Mouse (Mus musculus): ENCODE measurements around the gene Sesn1.
"Not testable (repeated sequence)": the region's sequence is repeated elsewhere in the genome, so short reads cannot be mapped to it uniquely, and the experiment has no call there.

Sesn1 gene

DNA sequence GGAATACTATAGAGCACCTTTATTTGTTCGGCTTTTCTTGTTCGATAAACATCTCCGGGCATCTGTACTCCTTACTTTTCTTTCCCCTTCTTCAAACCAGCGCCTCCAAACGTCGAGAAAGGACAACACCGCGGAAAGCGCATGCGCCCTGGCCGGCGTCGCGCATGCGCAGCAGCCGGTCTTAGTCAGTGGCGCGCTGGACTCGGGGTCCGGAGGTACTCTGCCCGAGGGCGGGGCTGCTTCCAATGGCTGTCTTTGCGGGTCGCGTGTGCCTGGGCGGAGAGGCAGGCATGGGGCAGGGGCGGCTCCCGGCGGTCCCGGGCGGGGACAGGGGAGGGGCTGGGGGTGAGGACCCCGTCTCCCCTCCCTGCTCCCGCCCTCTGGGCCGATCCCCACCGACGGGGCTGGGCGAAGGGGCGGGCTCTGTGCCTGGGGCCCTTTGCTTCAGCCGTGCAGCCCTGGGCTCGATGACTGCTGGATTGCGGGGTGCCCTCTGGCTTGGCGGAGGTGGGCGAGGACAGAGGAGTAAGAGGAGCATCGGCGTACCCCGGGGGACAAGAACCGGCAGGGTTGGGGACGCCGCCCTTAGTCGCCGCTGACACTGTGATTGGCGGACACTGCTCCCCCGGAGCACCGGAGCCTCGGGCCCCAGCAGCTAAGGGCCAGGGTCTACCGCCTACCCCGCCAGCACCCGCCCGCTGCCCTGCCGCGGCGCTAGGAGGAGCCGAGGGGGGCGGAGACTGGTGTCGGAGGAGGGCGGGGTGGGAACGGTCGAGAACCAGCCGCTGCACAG lies at the start of gene Sesn1, which contains the start of gene Cep57l1:
Gene Sesn1, plus strand, starts transcription at position 165 of the 793 bp plus-strand sequence.
Gene Cep57l1, minus strand, starts transcription at position 101 of the 793 bp plus-strand sequence.
- peak; percentile 88 for DNase-seq

DNA sequence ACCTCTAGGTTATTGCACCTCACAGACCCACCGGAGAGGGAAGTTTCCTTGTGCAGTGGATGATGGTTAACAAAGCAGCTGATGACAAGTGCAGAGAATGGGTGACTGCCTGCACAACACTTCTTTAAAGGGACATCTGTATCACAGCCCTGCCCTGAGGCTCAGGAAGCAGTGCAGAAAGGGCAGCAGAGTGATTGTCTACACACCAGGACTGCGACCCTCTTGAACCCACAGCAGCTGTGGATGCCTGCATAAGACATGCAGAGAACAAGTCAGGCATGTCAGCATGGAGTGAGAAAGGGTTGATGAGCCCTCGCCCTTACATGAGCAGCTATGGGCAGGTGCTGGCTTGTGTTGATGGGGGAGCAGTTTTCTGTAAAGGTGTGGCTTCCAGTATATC lies 48.9 kb upstream of the Sesn1 start:
- DNase-seq: no peak

DNA sequence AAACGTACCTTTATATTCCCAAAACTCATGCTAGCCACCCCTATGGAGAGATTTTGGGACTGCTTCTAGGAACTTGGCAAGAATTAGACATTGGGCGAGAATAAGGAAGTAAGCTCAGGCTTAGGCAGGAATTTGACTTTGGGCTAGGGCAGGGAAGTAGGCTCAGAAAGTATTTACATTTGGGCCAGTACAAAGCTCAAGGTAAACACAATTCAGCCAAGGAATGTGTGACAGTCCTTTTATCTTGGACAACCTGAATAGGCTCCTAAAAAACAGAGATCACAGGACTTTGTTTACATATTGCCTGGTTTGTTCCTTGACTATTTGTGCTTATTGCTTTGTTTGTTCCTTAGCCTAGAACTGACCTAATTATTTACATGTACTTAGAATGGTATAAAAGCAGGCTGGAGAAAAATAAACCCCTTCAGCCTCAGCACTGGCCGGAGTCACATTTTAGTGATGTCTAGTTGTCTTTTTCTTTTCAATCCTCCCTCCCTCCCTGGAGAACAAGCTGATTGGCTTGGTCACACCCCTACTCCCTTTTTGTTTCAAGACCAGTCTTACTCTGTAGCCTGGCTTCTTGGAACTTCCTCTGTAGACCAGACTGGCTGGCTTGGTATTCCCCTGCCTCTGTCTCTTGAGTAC lies 45.9 kb upstream of the Sesn1 start:
- DNase-seq: no peak

DNA sequence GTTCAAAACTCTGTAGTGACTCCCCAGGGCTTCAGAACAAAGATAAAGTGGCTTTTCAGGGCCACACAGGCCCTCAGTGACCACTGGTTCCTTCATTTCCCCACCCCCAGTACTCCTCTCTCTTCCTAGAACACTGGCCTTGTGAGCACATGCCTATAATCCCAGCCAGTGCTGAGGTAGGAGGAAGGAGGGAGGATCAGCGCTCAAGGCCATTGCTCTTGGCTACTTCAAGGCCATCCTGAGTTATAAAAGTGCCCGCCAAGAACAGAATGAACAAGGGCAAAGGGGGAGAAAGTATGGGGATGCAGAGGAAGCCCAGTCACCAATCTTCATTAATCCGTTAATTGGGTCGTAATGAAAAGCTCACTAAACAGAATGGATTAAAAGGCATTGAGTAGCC lies 44.1 kb upstream of the Sesn1 start:
- DNase-seq: no peak

DNA sequence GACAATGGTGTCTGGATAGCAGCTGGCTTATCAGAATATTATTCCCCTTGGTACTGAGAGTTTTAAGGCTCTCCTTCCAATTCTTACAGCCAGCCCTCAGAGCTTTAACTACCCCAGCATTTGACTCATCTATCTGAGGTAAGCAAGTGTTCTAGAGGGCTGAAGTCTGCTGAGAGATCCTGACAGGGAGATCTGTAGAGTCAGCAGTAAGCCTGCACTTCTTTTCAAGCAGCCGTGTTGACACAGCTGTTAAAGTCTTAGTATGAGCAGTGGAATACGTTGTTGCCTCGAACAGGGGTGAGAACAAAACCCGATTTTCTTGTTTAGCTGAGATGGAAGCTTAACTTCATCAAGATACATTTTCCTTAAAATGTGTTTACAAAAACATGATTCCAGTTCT lies 43.5 kb upstream of the Sesn1 start:
- no peak for DNase-seq

DNA sequence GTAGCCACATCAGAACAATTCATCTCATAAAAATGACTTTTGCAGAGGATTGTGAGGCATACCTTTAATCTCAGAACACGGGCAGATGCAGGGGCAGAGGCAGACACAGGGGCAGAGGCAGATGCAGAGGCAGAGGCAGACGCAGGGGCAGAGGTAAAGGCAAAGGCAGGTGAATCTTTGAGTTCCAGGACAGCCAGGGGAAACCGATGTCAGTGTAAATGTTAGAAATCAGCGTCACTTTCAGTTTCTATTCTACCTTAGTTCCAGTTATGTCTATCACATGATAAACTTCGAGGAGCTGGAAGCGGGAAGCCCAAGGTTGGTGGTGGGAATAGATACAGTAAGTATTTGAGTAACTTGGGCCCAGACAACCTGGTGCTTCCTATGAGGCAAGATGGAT lies 42.5 kb upstream of the Sesn1 start:
- DNase-seq: no peak

DNA sequence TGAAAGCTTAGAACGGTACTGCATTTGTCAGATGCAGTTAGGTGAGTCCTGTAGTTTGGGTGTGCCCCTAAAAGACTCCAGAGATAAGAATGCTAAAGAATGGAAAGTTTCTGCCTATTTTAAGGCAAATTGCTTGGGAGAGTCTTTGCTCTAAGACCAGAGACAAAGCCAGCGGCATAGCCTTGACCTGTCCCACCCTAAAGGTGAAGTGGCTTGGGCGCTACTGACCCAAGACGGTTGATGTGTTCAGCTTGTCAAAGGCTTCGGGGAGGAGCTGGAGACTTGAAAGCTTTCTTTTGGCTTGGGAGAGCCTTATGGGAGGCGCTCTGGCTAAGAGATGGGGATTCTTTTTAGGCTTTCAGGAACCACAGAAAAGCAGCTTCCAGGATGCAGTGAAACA lies 17.4 kb upstream of the Sesn1 start:
- no peak for DNase-seq

DNA sequence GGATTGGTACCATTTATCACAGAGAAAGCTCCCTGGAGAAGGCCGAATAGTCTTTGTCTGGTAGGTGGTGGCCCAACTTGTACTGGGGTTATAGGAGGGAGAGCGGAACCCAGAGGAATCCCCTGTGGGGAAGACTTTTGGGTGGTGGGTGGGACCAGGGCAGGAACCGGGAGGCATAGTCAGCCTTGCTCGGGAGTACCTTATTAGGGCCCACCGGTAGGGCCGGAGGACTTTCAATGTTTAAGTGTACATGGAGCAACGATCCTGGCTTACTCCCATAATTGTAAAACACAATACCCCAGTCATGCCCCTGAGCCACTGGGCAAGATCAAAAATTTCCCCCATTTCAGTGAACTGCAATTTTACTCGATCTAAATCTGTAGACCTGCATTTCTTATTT lies 12.5 kb upstream of the Sesn1 start:
- DNase-seq: no peak

DNA sequence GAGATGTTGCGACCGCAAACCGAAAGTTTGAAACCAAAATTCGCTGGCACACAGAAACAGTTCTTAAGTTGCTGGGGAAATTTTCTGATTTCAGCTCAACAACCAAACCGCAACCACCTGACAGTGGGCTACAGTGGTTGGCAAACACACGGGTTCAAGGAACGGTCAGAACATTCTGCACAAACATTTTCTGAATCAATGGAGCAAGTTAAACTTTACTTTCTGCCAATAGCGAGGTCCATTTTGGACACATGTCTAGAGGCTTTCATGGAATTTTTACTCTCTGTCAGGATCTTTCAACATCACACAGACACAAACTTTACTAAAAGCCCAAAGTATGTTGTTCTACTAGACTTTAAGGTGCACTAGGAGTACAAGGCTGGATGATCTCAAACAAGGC lies 6.3 kb upstream of the Sesn1 start:
- no peak for DNase-seq

DNA sequence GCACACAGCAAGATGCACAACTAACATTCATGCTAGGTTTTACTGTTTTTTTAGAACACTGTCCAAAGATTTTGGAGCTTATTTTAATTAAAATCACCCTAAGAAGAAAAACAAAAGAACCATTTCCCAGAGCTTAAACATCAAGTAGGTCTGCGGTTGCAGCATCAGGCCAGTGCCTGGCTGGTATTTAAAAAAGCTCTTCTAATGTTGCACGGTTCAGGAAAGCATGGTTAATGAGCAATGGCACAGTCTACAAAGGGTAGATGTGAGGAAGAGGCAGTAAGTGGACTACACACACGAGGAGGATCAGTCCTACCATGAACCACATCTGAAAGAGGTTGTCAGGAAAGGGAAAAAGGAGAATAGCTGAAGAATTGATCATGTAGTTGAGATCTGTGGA lies 5.0 kb upstream of the Sesn1 start:
- DNase-seq: no peak

DNA sequence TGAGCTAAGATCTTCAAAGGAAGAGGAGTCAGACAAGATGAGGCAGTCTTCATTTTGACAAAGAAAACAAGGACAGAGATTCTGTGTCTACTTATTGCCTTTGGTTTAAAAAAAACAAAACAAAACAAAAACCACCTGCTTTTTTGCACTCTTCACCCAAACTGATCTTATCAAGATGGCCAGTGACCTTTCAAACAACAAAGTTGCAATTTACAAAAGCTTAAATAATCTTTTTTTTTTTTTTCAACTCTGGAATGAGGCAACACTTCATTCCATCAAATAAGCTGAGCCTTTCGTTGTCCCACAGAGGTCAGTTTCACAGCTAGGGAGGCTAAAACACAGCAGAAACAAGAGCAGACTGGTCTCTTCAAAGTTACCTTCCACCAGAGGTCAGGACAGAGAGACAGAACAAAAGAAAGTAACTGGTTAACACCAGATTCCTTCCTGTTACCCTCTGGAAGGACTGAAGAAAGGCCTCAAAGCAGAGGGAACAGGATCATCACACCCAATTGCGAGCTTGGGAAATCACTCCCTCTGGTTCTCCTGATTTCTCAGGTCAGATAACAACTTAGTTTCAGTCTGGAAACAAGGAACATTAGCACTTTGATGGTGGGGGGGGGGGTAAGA lies 3.9 kb upstream of the Sesn1 start:
- DNase-seq: no peak

DNA sequence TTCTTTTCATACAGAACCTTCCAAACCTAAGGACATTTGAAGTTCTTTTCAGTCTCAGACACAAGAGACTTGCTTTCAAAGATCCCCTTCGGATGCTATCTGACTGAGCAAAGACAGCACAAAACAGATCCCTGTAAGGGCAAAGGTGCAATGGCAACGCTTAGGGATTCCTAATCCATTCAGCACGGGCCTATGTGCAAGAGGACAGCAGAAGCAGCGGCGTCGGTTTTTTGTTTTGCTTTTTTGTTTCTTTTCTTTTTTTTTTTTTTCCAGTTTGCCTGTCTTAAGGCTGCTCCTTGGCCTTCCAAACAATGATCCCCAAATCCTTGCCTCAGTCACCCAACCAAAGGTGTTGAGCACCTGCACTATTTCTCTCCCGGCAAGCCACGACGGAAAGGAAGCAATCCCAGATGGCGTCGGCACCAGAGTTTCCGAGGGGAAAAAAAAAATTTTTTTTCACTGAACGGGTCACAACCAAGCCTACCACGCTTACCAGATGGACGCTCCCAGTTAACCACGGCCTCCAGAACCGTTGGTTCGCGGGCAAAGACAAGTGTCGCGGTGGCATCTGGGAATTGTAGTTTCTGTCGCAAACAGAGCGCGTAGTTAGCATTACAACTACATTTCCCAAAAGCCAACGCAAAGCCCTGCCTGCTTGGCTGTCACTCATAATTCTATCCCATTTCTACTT lies 510 bp upstream of the Sesn1 start:
- peak; percentile 78 for DNase-seq

DNA sequence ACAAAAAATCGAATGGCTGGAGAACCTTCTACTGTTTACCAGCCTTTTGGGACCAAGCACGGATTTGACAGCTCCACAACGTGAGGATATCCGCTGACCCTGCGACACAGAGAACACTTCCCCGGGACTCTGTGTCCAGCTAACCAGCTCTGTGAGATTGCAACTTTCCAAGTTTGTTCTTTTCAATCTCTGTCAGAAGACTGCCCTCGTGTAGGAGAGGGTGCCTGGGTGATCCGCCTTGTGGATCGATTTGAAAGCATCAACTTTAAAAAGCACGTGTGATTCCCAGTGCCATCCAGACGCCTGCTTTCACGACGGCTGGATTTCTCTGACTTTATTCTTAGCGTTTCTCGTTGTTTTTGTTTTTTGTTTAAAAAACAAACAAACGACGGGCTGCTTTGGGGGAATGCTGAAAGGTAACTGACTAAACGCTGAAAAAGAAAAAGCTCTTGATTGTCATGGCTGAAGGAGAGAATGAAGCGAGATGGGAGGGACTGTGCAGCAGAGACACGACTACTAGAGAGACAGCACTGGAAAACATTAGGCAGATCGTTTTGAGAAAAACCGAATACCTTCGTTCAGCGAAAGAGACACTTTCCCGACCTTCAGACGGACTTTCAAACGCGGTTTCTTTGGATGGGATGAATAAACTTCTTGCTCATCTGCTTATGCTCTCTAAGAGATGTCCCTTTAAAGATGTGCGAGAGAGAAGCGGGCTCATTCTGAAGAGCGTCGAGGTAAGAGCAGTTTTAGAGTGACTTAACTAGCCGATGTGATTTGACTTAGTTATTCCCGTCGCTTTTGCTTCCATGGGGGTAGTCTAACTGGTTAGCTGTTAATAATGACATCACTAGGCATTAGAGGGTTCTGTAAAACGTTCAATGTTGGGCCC lies 1.1 kb downstream of the Sesn1 start:
- no peak for DNase-seq

DNA sequence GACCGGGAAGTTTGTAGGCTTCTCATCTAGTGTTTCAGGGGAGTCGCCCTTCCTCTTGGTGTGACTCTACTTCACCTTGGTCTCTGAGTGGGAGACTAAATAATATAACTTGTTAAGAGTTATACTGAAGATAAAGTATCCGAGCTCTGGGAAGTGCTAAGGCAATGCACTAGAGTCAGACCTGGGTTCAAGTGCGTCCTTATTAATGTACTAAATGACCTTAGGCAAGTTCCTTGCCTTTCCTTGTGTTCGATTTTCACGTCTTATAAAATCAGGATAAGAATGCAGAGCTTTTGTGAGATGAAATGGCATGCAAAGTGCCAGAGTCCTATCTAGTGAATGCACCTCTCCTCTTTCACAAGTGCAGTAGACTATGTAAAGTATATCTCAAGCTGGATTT lies 2.8 kb downstream of the Sesn1 start:
- no peak for DNase-seq

DNA sequence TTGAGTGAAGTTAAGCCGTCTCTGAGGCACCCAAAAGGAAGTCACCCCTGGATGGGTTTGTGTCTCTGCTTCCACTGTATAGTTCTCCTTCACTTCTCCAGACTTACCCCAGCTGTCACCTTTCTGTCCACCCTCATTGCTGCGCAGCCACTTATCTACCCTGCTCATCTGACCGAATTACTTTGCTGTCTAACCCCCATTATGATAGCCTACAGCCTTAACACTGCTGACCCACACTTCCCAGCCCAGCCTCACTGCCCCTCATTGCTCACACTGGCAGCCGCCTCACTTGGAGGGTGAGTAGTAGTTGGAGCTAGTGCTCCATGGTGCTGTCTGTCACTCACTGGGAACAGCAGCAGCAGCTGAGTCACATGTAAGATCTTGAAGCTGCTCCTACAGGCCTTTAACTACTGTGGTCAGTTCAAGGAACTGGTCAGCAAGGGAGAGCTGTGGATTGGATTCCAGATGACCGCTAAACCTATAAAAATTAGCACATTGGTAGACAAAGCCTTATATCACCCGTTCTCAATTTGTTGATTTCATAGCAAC lies 4.6 kb downstream of the Sesn1 start:
- no peak for DNase-seq

DNA sequence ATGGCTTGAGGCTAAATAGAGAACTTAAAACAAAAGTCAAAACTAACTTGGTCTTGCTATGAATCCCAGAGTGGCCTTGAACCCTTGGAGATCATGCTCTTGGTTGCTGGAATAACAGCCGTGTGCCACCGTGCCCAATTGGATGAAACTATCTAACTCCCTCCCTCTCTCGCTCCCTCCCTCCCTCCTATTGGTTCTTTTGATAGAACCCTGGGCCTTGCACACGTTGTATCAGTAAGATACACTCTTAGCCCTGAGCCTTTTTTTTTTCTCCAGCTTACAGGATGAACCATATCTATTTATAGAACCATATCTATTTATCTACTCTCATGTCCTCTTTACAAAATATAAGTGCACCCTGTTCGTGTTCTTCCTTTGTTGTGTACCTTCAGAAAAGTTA lies 6.8 kb downstream of the Sesn1 start:
- DNase-seq: no peak

DNA sequence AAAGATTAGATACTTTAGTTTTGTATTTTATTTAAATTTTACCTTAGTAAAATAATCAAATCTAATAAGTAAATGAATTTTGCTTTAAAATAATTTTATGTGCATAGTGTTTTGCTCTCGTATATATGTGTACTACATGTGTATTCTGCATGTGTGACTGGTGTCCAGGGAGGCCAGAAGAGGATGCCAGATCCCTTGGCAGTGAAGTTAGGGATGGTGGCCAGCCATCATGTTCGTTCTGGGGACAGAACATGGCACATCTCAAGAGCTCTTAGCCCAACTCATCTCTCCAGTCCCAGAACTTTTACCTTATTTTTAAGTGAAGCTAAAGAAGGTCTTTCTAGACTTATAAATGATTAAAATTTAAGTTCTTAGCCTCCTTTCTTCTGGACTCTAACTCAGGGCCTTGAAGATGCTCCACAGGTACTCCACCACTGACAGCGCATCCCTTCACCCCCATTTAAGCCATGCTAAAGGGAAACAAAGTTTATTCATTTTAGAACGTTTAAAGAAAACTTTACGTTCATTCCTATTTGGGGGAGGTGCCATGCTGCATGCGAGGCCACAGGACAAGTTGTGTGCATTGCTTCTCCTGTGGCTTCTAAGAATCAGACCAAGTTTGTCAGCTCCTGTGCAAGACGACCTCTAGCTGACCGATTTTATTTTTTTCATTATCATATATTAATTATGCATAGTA lies 8.4 kb downstream of the Sesn1 start:
- DNase-seq: no peak

DNA sequence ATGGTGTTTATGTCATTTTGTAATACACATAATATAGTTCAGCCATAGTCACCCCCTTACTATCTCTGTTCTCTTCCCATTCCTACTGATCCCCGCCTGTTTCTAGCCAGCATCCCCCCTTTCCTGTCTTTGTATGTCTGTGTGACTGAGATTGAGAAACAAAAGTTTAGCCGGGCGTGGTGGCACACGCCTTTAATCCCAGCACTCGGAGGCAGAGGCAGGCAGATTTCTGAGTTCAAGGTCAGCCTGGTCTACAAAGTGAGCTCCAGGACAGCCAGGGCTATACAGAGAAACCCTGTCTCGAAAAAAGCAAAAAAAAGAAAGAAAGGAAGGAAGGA lies 9.0 kb downstream of the Sesn1 start:
- DNase-seq: not testable (repeated sequence)

DNA sequence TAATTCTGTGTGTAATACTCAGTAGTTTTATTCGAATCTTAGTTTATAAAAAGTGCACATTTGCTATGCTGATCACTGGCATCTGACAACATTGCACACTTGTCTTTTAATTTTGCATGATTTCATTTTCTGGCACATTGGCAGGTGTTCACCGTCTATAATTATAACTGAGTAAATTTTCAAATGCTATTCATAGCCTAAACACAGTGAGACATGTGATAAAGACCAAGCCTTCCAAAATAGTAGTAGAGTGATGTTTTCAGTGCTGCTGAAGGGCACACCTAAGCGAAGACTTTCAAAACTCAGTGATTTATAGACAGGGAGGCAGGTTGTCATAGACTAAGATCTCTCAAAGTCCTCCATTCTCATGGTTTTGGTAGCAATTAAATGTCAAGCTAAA lies 9.6 kb downstream of the Sesn1 start:
- no peak for DNase-seq

DNA sequence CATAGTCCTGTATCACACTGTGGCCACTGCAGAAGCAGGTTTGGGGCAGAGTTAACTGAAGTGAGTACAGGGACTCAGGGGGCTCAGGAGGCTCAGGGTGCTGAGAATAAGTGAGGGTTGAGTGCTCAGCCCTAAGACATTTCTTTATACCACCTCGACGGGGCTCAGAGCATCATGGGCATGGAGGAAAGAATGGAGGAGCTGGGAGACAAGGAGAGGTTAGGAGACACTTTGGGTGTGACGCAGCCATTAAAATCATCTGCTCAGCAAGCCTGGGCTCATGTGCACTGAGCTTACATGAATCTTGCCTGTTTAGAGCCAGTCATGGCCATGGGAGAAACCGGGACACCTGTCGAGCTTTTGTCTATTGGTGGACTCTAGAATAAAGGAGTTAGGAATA lies 10.7 kb downstream of the Sesn1 start:
- no peak for DNase-seq

DNA sequence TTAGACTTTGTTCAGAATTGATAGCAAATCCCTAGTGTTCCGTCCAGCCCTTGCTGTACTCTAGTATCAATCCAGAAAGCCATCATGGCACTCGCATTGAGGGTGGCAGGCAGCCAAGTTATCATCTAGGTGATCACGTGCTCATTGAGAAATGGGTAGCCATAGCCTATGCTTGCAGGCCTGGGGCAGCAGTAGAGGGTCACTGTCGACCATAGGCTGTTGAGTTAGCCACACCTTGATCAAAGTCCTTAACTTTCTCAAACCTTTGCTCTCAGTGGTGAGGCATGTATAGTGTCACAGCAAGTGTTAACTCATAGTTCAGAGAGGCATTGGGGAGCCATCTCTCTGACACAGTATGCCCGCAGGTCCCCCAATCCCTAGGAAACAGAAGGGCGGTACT lies 11.4 kb downstream of the Sesn1 start:
- no peak for DNase-seq
